Mouse (Mus musculus) 3T3-L1 (cell line): ENCODE results near the gene Kif27.

Source experiments
- DNase-seq: peaks from one replicate; pipeline ENCODE4 v3.0.0-alpha.2; 2015; ENCODE audit warnings: low read depth, low spot score

Kif27 gene

GRCm38 (mm10) chr13:58364353-58365175 is 5.6 kb upstream of the Kif27 start:
- DNase-seq = no peak

DNA sequence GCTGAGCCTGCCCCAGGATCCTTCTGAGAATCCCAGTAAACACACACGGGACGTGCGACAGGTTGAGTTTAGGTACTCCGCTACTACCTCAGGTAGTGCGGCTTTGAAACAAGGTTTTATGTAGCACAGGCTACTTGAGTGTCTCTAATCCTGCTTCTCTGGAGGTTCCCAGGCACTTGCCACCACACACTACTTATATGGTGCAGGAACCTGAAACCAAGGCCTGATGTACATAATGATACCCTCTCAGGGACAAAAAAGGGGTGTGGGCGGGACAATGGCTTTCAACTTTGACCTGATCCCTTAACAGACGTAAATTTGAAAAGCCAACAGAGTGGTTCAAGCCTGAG is 357 bp upstream of the Kif27 start:
- no peak for DNase-seq

GRCm38 (mm10) chr13:58352996-58353395 is 5.9 kb downstream of the Kif27 start:
- no peak for DNase-seq

- no peak for DNase-seq
Measured at GRCm38 (mm10) chr13:58350606-58351005, 8.3 kb downstream of the Kif27 start.

GRCm38 (mm10) chr13:58344505-58344904 is 14.4 kb downstream of the Kif27 start:
- DNase-seq = no peak

GRCm38 (mm10) chr13:58337456-58337855 is 21.5 kb downstream of the Kif27 start:
- no peak for DNase-seq

GRCm38 (mm10) chr13:58334116-58334515 is 24.8 kb downstream of the Kif27 start:
- peak; percentile 14 for DNase-seq

DNA sequence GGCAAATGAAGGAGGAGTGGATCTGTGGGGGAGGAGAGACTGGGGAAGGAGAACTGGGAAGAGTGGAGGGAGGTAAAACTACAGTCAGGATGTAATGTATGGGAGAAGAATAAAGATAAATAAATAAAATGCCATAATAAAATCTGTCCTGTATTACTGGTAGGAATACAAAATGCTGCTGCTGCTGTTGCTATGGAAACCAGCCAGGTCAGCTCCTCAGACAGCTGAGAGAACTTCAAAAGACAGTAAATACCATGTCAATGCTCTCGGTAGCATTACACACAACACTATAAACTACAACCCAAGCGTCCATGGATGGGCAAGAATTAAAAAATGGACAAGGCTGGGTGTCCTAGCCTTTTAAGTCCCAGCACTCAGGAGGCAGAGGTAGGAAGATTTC is 41.2 kb downstream of the Kif27 start:
- no peak for DNase-seq

GRCm38 (mm10) chr13:58314991-58315390 is 43.9 kb downstream of the Kif27 start:
- no peak for DNase-seq

DNA sequence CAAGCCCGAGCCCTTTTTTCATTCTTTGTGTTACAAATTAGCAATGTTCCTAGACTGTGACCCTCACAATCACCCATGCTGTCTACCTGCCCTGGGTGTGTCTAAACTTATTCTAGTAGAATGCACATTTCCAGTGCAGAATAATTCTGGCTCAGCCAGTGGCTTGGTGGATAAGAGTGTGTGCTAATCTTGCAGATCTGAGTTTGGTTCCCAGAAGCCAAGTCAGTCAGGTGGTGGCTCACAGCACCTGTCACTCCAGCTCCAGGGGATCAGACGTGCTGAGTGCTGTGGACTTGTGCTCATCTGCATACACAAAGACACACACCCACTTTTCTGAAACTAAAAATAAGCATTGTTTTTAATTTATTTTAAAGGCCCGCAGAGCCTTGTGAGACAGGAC is 45.2 kb downstream of the Kif27 start:
- DNase-seq = no peak

DNA sequence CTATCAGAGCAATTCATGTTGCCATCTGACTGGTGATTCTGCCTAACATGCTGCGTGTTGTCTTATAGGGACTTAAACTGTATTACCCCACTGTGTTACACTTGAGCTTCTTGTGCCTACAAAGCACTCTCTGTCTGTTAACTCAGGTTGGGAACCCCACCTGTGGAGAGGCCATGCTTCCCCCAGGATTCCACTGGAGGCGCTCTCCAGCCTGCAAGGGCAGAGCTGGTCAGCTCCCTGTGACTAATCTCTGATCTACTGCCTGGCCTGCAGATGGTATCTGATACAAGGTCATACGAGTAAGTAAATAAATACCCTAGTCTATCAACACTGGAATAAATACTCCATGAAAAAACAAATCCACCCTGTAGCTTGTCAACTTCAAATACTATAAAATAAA is 47.6 kb downstream of the Kif27 start:
- DNase-seq = no peak

GRCm38 (mm10) chr13:58309499-58309898 is 49.4 kb downstream of the Kif27 start:
- DNase-seq = no peak

- no peak for DNase-seq
Measured at GRCm38 (mm10) chr13:58307453-58307852, 51.5 kb downstream of the Kif27 start.

DNA sequence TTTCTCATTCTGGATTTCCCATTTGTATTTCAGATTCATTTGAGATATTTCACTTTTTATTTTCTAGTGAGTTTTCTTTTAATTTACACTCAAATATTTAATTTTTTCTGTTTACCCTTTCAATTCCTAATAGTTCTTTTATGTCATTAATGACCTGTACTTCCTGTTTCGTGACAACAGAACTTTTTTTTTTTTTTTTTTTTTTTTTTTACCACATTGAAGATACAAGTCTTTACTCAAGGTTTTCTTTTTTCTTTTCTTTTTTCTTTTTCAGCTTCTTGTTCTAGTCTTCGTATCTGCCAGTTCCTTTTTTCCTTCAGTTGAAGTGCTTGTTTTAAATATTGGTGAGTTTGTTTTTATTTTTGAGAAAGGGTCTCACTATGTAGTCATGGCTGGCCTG is 53.7 kb downstream of the Kif27 start:
- no peak for DNase-seq

- no peak for DNase-seq
Measured at GRCm38 (mm10) chr13:58302421-58303145, 56.3 kb downstream of the Kif27 start.

DNA sequence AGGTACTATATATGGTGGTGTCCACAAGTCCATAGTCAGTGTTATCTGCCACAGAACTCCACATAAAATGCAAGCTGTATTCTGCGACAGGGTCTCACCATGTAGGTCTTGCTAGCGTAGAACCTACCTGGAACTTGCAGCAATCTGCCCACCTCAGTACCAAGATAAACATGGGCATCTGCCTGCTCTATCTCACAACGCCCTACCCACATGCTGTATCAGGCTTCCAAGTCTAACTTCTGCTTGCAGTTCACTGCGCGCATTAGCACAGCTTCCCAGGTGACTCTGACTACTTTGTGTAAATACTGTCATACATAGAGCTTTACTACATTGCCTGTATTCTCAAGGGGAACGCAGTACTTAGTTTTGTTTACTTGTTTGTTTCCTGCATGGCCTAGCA is 57.0 kb downstream of the Kif27 start:
- DNase-seq = no peak

DNA sequence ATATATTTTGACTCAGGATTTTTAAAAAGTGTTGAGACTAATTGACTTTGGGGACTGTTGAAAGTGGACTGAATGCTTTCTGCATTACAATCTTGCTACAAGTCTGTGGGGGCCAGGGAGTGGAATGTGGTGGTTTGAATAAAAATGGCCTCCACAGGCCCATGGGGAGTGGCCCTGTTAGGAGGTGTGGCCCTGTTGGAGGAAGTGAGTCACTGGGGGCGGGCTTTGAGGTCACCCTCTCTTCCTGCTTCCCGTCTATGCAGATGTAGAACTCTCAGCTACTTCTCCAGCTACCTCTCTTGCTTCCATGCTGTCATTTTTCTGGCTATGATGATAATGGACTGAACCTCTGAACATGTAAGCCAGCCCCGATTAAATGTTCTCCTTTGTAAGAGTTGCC is 60.2 kb downstream of the Kif27 start:
- peak; percentile 69 for DNase-seq

GRCm38 (mm10) chr13:58295582-58295981 is 63.3 kb downstream of the Kif27 start:
- DNase-seq = no peak

DNA sequence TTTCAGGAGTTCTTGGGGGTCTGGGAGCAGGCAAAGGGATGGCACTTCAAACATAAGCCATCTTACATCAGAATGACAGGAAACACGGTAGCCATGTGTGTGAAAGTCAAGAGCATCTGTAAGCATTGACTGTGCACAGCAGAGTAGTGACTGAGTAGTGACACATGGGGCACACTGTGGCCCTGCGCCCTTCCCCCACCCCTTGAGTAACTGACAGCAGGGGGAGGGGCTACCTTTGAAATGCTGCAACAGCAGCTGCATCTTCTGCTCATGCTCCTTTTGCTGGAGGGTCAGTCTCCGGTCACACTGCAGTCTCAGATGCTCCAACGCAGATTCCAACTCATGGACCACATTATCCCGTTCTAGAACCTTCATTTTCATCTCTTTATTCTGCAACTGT is 66.1 kb downstream of the Kif27 start:
- DNase-seq = no peak

DNA sequence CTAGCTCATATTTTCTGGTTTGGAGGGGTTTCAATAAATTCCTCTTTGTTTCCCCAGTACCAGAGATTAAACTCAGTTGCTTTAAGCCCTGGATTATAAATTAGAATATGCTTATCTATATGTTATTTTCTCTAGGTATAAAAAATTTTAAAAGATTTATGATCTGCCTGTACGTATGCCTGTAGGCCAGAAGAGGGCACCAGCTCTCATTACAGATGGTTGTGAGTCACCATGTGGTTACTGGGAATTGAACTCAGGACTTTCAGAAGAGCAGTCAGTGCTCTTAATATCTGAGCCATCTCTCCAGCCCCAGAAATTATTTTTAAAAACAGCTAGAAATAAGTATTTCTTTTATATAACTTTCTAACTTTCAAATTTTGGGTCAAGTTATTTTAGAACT is 69.6 kb downstream of the Kif27 start:
- peak; percentile 26 for DNase-seq

GRCm38 (mm10) chr13:58287822-58288221 is 71.1 kb downstream of the Kif27 start:
- DNase-seq = peak; percentile 87

DNA sequence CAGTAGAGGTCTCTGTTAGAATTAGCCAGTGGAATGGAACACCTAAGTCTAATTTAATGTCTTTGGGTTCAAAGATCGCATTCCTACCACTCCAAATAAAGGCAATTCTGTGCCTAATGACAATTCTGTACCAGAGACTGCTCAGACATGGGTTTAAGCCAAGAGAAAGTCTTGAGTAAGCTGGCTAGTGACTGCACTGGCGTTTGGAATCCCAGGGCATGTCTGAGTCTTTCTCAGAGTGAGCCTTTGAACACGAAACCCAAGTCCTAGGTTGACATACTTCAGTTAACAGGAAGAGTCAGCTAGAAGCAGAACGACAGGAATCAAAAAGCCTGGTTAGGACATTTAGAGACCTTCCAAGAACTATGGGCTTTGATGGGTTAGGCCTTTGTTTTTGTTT is 75.5 kb downstream of the Kif27 start:
- no peak for DNase-seq

- DNase-seq = no peak
Measured at GRCm38 (mm10) chr13:58281936-58282335, 77.0 kb downstream of the Kif27 start.
